Mouse (Mus musculus) liver, embryonic 13.5 days (tissue): ENCODE results near the gene Kif1c. TPM values are rescaled to one million over a fixed set of nuclear protein-coding genes. Genes with fewer than 3 reads are reported as not detected.
A peak's percentile ranks its signal among the peaks of the same experiment; 100 is the strongest.

ENCODE experiments used
- ATAC-seq: fragments of 200-750 bp; cut with Nextera tagmentation; 2 replicates; pipeline ENCODE4 v1.8.0; 2017; ENCODE audit warnings: low read depth, mild to moderate bottlenecking, moderate number of reproducible peaks, moderate library complexity
- DNase-seq: peaks from one replicate; pipeline ENCODE4 v3.0.0; 2022
- H3K27ac ChIP-seq: fragments of 300-500 bp; sonication (generic); 2 replicates; pipeline ENCODE4 v1.5.1; 2015; ENCODE audit warnings: moderate library complexity, mild to moderate bottlenecking, inconsistent platforms
- H3K27me3 ChIP-seq: fragments of 300-500 bp; sonication (generic); 2 replicates; pipeline ENCODE4 v1.6.1; 2015; ENCODE audit warnings: mild to moderate bottlenecking, inconsistent platforms
- H3K36me3 ChIP-seq: fragments of 300-500 bp; sonication (generic); 2 replicates; pipeline ENCODE4 v1.6.1; 2015; ENCODE audit warnings: mild to moderate bottlenecking, inconsistent platforms
- H3K4me1 ChIP-seq: fragments of 300-500 bp; sonication (generic); replicated peaks from 2 replicates; pipeline ENCODE4 v1.6.1; 2015; ENCODE audit warnings: inconsistent platforms
- H3K4me2 ChIP-seq: fragments of 300-500 bp; sonication (generic); 2 replicates; pipeline ENCODE4 v1.6.1; 2015; ENCODE audit warnings: inconsistent platforms, mild to moderate bottlenecking, moderate library complexity
- H3K4me3 ChIP-seq: fragments of 300-500 bp; sonication (generic); replicated peaks from 2 replicates; pipeline ENCODE4 v1.5.1; 2015; ENCODE audit warnings: mild to moderate bottlenecking, inconsistent platforms
- H3K9ac ChIP-seq: fragments of 300-500 bp; sonication (generic); 2 replicates; pipeline ENCODE4 v1.6.1; 2015; ENCODE audit warnings: mild to moderate bottlenecking, inconsistent platforms
- H3K9me3 ChIP-seq: fragments of 300-500 bp; sonication (generic); replicated peaks from 2 replicates; pipeline ENCODE4 v1.6.1; 2016; ENCODE audit warnings: inconsistent platforms
- WGBS: fragments of 180-500 bp; shearing (Covaris S2); methylation state at CpG from one replicate; pipeline ENCODE4 v1.1.7; 2015; ENCODE audit not compliant: insufficient replicate concordance; 5-methylcytosine and 5-hydroxymethylcytosine counted together
- polyA plus RNA-seq: library from polyadenylated mRNA; unstranded; fragments of >200 nt; fragmentation: Nextera tagmentation; extraction: Ambion mirVana; gene quantifications from 2 replicates; pipeline ENCODE4 v1.2.1, GENCODE M21; 2015

Kif1c gene
- polyA plus RNA-seq, 1 experiment from 2014 or later = 0.73 TPM

DNA sequence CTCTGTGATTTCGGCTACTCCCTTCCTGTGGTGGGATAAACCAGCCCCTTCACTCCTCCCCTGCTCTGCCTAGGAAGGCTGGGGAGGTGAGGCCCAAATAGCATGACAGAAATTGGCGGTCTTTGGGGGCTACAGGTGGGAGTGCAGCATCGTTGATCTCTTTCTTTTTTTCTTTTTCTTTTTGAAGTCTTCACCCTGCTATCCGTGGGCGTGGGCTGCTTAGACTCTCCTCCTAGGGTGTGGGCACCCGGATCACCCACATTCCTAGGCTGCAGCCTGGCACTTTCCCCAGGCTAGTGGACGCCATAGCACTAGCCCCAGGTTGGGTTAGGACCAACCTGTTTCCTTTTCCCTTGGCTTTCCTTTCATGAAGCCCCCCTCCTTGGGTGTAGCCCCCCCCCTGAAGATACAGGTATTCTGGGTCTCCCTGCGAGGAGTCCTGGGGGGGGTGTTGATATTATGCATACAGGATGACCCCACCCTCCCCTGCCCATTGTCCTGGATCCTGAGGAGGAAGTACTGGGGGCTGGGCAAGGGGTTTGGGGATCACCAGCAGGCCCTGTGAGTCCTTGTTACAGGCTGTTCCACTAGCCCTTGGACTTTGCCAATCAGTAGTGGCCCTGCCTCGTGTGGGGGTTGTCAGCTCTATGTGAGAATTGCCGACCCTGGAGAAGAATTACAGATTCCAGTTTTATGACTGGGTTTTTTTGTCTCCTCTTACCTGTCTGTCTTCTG lies 1.0 kb downstream of the Kif1c start:
- peaks cover 36% of the 10 kb centered on the region for H3K4me1 ChIP-seq
- H3K4me3 ChIP-seq = peak overlapping the region; percentile 76
- H3K9ac ChIP-seq = peak overlapping the region; percentile 84
- no peaks in the 10 kb centered on the region for H3K9me3 ChIP-seq
- H3K4me2 ChIP-seq = peak overlapping the region; percentile 96
- H3K27me3 ChIP-seq = peaks cover 35% of the 10 kb centered on the region
- H3K36me3 ChIP-seq = peaks cover 24% of the 10 kb centered on the region
- DNase-seq (no peak), ATAC-seq (no peak)
- 0 out of 2 replicates have a peak overlapping the region, but pooled peaks have one; percentile 74 for H3K27ac ChIP-seq
- 22% methylated on average over 10 of the region's 10 CpGs for WGBS

- Histone ChIP-seq H3K9me3 (no peaks in the 10 kb centered on the region), H3K4me2 (peak overlapping the region; percentile 96), H3K27ac (0 out of 2 replicates have a peak overlapping the region, but pooled peaks have one; percentile 74), H3K36me3 (peaks cover 29% of the 10 kb centered on the region), H3K27me3 (peaks cover 31% of the 10 kb centered on the region), H3K4me3 (peak overlapping the region; percentile 76), H3K4me1 (peaks cover 36% of the 10 kb centered on the region), H3K9ac (peak overlapping the region; percentile 84)
- DNase-seq = no peak
- no peak for ATAC-seq
- WGBS = 72% methylated on average over 6 of the region's 6 CpGs
Measured at GRCm38 (mm10) chr11:70701984-70702733, 1.8 kb downstream of the Kif1c start.

- H3K9me3 ChIP-seq = no peaks in the 10 kb centered on the region
- H3K4me1 ChIP-seq = peaks cover 36% of the 10 kb centered on the region
- DNase-seq = no peak
- ATAC-seq = no peak
- H3K27ac ChIP-seq = no peak overlapping the region
- H3K9ac ChIP-seq = no peak overlapping the region
- peaks cover 31% of the 10 kb centered on the region for H3K27me3 ChIP-seq
- 0 out of 2 replicates have a peak overlapping the region, but pooled peaks have one; percentile 96 for H3K4me2 ChIP-seq
- 65% methylated on average over 6 of the region's 6 CpGs for WGBS
- no peak overlapping the region for H3K4me3 ChIP-seq
- H3K36me3 ChIP-seq = peaks cover 35% of the 10 kb centered on the region
Measured at GRCm38 (mm10) chr11:70702781-70703180, 2.4 kb downstream of the Kif1c start.

DNA sequence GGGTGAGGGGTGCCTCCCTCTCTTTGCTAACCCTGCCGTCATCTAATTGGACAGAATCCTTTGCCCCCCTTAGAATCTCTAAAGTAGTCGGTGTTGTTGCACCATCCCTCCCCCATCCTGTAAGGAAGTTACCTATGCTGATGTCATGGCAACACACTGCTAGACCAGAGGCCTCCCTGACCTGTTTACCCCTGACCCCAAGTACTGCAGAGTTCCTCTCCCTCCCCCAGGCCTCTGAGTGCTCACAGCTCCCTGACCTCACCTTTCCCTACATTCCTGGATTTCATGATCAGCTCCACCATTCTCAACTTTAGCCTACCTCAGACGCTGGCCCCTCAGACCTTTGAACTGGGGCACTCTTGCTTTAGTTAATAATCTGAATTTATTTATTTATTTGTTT lies 5.8 kb downstream of the Kif1c start:
- Histone ChIP-seq H3K36me3 (peaks cover 52% of the 10 kb centered on the region), H3K4me2 (no peak overlapping the region), H3K4me1 (peaks cover 20% of the 10 kb centered on the region), H3K4me3 (no peak overlapping the region), H3K27me3 (peaks cover 21% of the 10 kb centered on the region), H3K27ac (no peak overlapping the region), H3K9me3 (no peaks in the 10 kb centered on the region), H3K9ac (no peak overlapping the region)
- no peak for DNase-seq
- ATAC-seq = no peak
- WGBS = 65% methylated on average over 3 of the region's 3 CpGs

DNA sequence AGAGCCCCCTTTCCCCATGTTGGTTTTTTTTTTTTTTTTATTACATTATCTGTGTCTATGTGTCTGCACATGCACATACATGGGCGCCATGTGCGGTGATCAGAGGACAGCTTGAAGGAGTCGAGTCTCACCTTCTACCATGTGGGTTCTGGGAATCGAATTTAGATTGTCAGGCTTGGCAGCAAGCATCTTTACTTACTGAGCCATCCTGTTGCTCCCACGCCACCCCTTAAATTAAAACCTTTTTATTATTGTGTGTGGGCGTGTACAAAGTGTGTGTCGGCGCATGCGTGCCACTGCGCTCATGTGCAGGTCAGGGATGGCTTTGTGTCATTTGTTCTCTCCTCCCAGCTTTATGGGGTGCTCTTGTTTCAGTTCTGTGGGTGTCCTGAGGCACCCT lies 10.7 kb downstream of the Kif1c start:
- no peak for ATAC-seq
- 78% methylated on average over 10 of the region's 10 CpGs for WGBS
- peaks cover 6% of the 10 kb centered on the region; the same call in 1 of the 2 replicates for H3K27me3 ChIP-seq
- H3K9me3 ChIP-seq = no peaks in the 10 kb centered on the region
- no peak for DNase-seq
- H3K27ac ChIP-seq = no peak overlapping the region
- H3K36me3 ChIP-seq = peaks cover 36% of the 10 kb centered on the region
- H3K9ac ChIP-seq = no peak overlapping the region
- H3K4me3 ChIP-seq = no peak overlapping the region
- H3K4me2 ChIP-seq = no peak overlapping the region
- no peaks in the 10 kb centered on the region for H3K4me1 ChIP-seq

DNA sequence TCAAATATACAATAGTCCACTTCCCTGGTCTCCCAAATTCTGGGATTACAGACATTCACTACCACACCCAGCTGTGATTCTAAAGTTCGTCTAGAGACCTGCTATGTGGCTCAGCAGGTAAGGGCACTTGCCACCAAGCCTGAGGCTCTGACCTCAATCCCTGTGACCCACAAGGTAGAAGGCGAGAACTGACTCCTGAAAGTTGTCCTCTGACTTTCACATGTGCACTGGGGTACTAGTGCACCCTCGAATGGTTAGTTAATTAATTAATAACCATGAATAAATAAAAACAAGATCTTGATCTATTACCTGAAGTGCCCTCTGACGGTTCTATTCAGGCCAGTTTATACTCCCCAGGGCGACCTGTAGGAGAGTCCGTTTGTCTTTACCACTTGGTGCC lies 12.9 kb downstream of the Kif1c start:
- DNase-seq = no peak
- H3K9ac ChIP-seq = no peak overlapping the region
- no peaks in the 10 kb centered on the region for H3K4me1 ChIP-seq
- no peaks in the 10 kb centered on the region for H3K9me3 ChIP-seq
- H3K4me2 ChIP-seq = no peak overlapping the region
- H3K36me3 ChIP-seq = peaks cover 30% of the 10 kb centered on the region
- peaks cover 5% of the 10 kb centered on the region; the same call in 1 of the 2 replicates for H3K27me3 ChIP-seq
- H3K4me3 ChIP-seq = no peak overlapping the region
- ATAC-seq = no peak
- H3K27ac ChIP-seq = no peak overlapping the region
- WGBS = 60% methylated on average over 6 of the region's 6 CpGs

DNA sequence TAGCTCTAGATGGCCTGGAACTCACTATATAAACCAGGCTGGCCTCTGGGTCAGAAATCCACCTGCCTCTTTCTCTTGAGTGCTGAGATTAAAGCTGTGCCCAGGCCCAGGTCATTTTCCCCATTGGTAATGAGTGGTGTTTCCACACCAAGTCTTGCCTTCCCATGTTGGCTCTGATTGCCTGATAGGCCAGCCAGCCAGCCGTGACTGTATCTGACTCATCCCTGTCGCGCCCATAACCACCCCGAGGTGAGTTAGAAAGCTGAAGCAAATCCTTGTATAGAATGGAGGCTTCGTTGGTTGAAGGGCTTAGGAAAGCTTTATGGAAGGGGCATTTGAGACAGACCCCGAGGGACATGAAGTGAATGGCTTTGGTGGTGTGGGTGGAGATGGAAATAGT lies 15.5 kb downstream of the Kif1c start:
- no peak overlapping the region for H3K9ac ChIP-seq
- ATAC-seq (no peak), DNase-seq (no peak)
- H3K4me2 ChIP-seq = no peak overlapping the region
- peaks cover 8% of the 10 kb centered on the region; the same call in 1 of the 2 replicates for H3K27me3 ChIP-seq
- H3K9me3 ChIP-seq = no peaks in the 10 kb centered on the region
- H3K36me3 ChIP-seq = peaks cover 34% of the 10 kb centered on the region
- WGBS = 69% methylated on average over 6 of the region's 6 CpGs
- H3K4me3 ChIP-seq = no peak overlapping the region
- no peaks in the 10 kb centered on the region for H3K4me1 ChIP-seq
- H3K27ac ChIP-seq = no peak overlapping the region

- WGBS = 65% methylated on average over 5 of the region's 5 CpGs
- no peak for ATAC-seq
- no peak overlapping the region for H3K4me3 ChIP-seq
- H3K9ac ChIP-seq = no peak overlapping the region
- DNase-seq = no peak
- H3K4me2 ChIP-seq = no peak overlapping the region
- H3K9me3 ChIP-seq = no peaks in the 10 kb centered on the region
- peaks cover 37% of the 10 kb centered on the region for H3K36me3 ChIP-seq
- peaks cover 9% of the 10 kb centered on the region for H3K27me3 ChIP-seq
- H3K27ac ChIP-seq = no peak overlapping the region
- no peaks in the 10 kb centered on the region for H3K4me1 ChIP-seq
Measured at GRCm38 (mm10) chr11:70718481-70718880, 18.1 kb downstream of the Kif1c start.

DNA sequence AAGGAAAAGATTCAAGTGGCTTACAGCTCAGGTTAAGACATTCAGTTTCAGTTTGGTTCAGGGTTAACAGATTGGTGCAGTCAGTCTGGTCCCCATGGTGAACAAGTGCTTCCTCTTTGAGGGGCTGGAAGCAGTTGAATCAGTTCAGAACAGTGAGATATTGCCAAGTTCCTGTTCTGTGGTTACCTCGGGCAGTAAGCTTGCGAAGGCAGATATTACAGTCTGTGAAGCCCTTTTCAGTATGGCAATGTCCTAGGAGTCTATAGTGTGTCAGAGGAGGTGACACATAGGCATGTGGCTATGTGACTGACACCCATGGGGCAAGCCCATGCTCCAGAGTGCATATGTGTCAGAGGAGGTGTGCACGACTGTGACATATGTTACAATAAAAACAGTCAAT lies 20.2 kb downstream of the Kif1c start:
- H3K36me3 ChIP-seq = peaks cover 57% of the 10 kb centered on the region
- no peak for ATAC-seq
- 25% methylated on average over 3 of the region's 3 CpGs for WGBS

DNA sequence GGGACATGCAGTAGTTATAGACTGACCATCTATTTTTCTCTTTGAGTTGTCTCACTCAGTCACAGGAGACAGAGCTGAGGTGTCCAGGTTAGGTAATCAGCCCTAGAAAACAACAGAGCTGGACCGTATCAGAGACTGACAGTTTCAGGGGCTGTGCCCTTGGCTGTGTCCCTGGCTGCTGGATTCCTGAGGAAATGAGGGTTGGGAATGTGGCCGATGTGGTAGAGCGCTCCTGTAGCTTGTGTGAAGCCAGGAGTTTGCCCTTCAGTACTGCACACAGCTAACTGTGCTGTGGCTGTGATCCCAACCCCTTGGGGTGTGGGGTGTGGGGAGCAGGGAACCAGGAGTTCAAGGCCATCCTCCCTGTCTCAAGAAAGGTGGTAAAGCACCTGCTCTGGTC lies 20.7 kb downstream of the Kif1c start:
- Histone ChIP-seq H3K36me3 (peaks cover 59% of the 10 kb centered on the region), H3K27ac (no peak overlapping the region), H3K9me3 (no peaks in the 10 kb centered on the region), H3K27me3 (peaks cover 13% of the 10 kb centered on the region), H3K4me3 (no peak overlapping the region), H3K4me2 (no peak overlapping the region), H3K9ac (no peak overlapping the region), H3K4me1 (no peaks in the 10 kb centered on the region)
- ATAC-seq (no peak), DNase-seq (no peak)
- WGBS = 78% methylated on average over 3 of the region's 3 CpGs

More for the DNA sequence above, 20.2 kb downstream of the Kif1c start:
- no peak overlapping the region for H3K4me2 ChIP-seq
- H3K9ac ChIP-seq = no peak overlapping the region
- no peaks in the 10 kb centered on the region for H3K4me1 ChIP-seq
- no peak overlapping the region for H3K27ac ChIP-seq
- H3K4me3 ChIP-seq = no peak overlapping the region
- H3K27me3 ChIP-seq = peaks cover 13% of the 10 kb centered on the region
- no peaks in the 10 kb centered on the region for H3K9me3 ChIP-seq
- no peak for DNase-seq

DNA sequence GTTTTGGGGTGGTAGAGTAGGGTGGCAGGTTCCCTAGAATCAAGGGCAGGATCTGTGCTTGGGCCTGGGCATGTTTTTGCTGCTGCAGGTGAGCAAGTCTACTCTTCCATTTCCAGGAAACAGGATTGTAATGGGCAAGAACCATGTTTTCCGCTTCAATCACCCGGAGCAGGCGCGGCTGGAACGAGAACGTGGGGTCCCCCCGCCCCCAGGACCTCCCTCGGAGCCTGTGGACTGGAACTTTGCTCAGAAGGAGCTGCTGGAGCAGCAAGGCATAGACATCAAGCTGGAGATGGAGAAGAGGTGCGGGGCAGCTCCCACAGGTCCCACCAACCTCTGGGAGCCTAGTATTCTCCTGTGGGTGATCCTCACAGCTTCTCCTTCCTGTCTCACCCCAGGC lies 24.4 kb downstream of the Kif1c start:
- DNase-seq (no peak), ATAC-seq (no peak)
- Histone ChIP-seq H3K27me3 (peaks cover 9% of the 10 kb centered on the region; the same call in 1 of the 2 replicates), H3K36me3 (peaks cover 55% of the 10 kb centered on the region), H3K4me1 (no peaks in the 10 kb centered on the region), H3K4me2 (no peak overlapping the region), H3K4me3 (no peak overlapping the region), H3K9me3 (no peaks in the 10 kb centered on the region), H3K9ac (no peak overlapping the region), H3K27ac (no peak overlapping the region)
- 78% methylated on average over 9 of the region's 9 CpGs for WGBS
